Mouse (Mus musculus): ENCODE results near the gene Tbc1d24.

DNA sequence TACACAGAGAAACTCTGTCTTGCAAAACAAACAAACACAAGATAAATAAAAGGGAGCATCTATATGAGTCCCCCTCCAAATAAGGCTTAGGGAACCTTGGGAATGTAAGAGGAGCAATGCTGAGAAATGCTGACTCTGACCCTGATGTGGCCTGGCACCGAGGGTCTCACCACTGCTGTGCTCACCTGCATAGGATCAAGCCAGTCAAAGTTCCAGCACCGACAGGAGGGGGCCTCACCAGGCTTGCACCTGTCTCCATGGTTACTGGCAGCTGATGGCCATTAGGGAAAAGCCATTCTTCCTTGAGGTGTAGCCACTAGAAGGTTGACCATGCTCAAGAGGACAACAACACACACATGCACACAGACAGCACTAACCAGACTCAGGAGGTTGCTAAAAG lies 62.5 kb downstream of the Tbc1d24 start:
- no peak for TF ChIP-seq CTCF (IDR thresholded peaks at IDR 0.05)
- TF ChIP-seq EP300 (IDR thresholded peaks at IDR 0.05), result no peak

All from lung, postnatal 0 days (tissue).